Mouse (Mus musculus) intestine, embryonic 14.5 days (tissue): Measurements from ENCODE around the gene Dnajb8. TPM values are rescaled to one million over a fixed set of nuclear protein-coding genes. Genes with fewer than 3 reads are reported as not detected.

Experiments
- ATAC-seq: fragments of 200-750 bp; cut with Nextera tagmentation; replicated peaks from 2 replicates; pipeline ENCODE4 v1.8.0; 2017; ENCODE audit warnings: low read depth, moderate number of reproducible peaks, moderate TSS enrichment, moderate library complexity; ENCODE audit not compliant: low FRiP score, low TSS enrichment
- DNase-seq: peaks from one replicate; pipeline ENCODE4 v3.0.0-alpha.2; 2018; ENCODE audit warnings: low spot score
- H3K27ac ChIP-seq: fragments of 300-500 bp; sonication (generic); 2 replicates; pipeline ENCODE4 v1.5.1; 2014; ENCODE audit warnings: low read depth, mild to moderate bottlenecking, control low read depth
- H3K27me3 ChIP-seq: fragments of 300-500 bp; sonication (generic); replicated peaks from 2 replicates; pipeline ENCODE4 v1.6.1; 2014; ENCODE audit warnings: low read length, control low read depth; ENCODE audit not compliant: control insufficient read depth, insufficient read depth
- H3K36me3 ChIP-seq: fragments of 300-500 bp; sonication (generic); 2 replicates; pipeline ENCODE4 v1.6.1; 2014; ENCODE audit warnings: low read length, control low read depth; ENCODE audit not compliant: control insufficient read depth, insufficient read depth
- H3K4me1 ChIP-seq: fragments of 300-500 bp; sonication (generic); replicated peaks from 2 replicates; pipeline ENCODE4 v1.6.1; 2014; ENCODE audit warnings: low read length, control low read depth, mixed read lengths; ENCODE audit not compliant: control insufficient read depth, insufficient read depth
- H3K4me2 ChIP-seq: fragments of 300-500 bp; sonication (generic); 2 replicates; pipeline ENCODE4 v1.6.1; 2014; ENCODE audit warnings: low read length
- H3K4me3 ChIP-seq: fragments of 300-500 bp; sonication (generic); 2 replicates; pipeline ENCODE4 v1.5.1; 2014; ENCODE audit warnings: low read depth, low read length, control low read depth, mixed read lengths
- H3K9ac ChIP-seq: fragments of 300-500 bp; sonication (generic); 2 replicates; pipeline ENCODE4 v1.6.1; 2014; ENCODE audit warnings: mild to moderate bottlenecking, low read length
- H3K9me3 ChIP-seq: fragments of 300-500 bp; sonication (generic); 2 replicates; pipeline ENCODE4 v1.6.1; 2016; ENCODE audit warnings: low read length, control low read depth; ENCODE audit not compliant: control insufficient read depth
- WGBS: fragments of 180-500 bp; shearing (Covaris S2); extraction: QIAGEN DNeasy Blood & Tissue Kit; methylation state at CpG from one replicate; pipeline ENCODE4 v1.1.7; 2014; 5-methylcytosine and 5-hydroxymethylcytosine counted together
- polyA plus RNA-seq: library from polyadenylated mRNA; unstranded; fragments of >200 nt; fragmentation: Nextera tagmentation; extraction: Ambion mirVana; gene quantifications from 2 replicates; pipeline ENCODE4 v1.2.1, GENCODE M21; 2014

The Dnajb8 gene
- polyA plus RNA-seq, 1 experiment from 2014 or later = not detected

DNA sequence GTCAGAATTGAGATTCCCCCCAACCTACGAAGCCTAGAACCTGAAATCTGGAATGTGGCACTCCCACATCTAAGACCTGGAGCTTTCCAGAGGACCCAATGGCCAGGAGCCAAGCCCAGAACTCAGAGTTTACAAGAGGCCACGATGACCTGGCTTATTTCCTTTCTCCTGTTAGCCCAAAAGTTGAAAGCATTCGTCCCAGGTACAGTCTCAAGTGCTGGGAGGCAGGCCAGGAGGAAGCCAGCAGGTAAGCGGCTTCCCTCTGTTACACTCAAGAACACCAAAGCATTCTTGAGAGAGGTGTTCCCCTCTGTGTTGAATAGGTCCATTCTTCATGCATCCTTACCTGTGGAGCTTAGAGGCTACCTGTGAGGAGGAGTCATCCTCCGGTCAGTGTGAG is 12.6 kb upstream of the Dnajb8 start:
- no peak overlapping the region for H3K27ac ChIP-seq
- H3K4me2 ChIP-seq = no peak overlapping the region
- 78% methylated on average over 5 of the region's 5 CpGs for WGBS
- no peak for DNase-seq
- ATAC-seq = no peak
- no peaks in the 10 kb centered on the region for H3K36me3 ChIP-seq
- no peaks in the 10 kb centered on the region for H3K4me1 ChIP-seq
- H3K4me3 ChIP-seq = no peak overlapping the region
- no peak overlapping the region for H3K9ac ChIP-seq
- H3K9me3 ChIP-seq = no peaks in the 10 kb centered on the region
- peaks cover 39% of the 10 kb centered on the region for H3K27me3 ChIP-seq

DNA sequence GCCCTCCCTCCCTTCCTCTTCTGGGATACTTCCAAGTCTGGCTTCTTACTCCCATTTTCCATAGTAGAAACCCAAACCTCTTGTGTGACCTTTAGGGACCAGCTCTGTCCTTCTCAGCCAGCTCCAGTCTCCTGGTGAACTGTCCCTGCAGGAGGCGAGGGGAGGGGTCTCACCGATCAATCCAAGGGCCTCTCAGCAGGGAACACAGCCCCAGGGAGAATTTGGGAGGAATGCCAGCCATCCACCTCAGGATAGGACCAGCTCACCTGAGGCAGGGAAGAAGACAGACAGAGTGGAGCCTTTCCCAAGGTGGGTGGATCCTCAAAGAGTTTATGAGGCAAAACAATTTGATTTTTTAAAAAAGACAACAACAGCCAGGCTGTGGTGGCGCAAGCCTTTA is 11.9 kb upstream of the Dnajb8 start:
- H3K27me3 ChIP-seq = peaks cover 32% of the 10 kb centered on the region
- 65% methylated on average over 3 of the region's 3 CpGs for WGBS
- ATAC-seq = no peak

DNA sequence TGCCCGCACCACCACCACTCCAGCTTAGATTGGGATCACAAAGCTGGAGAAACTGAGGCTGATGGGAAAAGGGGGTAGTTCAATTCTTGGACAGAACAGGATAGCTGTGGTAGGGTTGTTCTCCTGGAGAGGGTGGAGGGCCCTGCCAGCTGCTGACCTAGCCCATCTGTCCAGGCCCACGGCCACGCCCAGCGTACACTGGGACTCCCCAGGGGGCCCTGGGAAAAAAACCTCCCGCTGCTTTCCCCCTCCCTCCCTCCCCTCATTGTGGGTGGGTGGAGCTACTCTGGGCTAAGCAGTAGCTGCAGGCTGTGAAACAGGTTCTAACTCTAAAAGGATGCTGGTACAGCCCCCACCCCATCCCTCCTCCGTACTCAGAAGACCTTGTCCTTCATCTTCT is 6.3 kb upstream of the Dnajb8 start:
- WGBS = 34% methylated on average over 6 of the region's 6 CpGs
- H3K36me3 ChIP-seq = no peaks in the 10 kb centered on the region
- no peaks in the 10 kb centered on the region for H3K27me3 ChIP-seq
- H3K4me1 ChIP-seq = no peaks in the 10 kb centered on the region
- 0 out of 2 replicates have a peak, but pooled peaks cover 3% of the 10 kb centered on the region for H3K9me3 ChIP-seq
- no peak for ATAC-seq
- no peak for DNase-seq
- no peak overlapping the region for H3K9ac ChIP-seq
- H3K27ac ChIP-seq = no peak overlapping the region
- H3K4me2 ChIP-seq = no peak overlapping the region
- H3K4me3 ChIP-seq = no peak overlapping the region

More for the DNA sequence above, 11.9 kb upstream of the Dnajb8 start:
- no peaks in the 10 kb centered on the region for H3K36me3 ChIP-seq
- no peak overlapping the region for H3K4me2 ChIP-seq
- H3K4me3 ChIP-seq = no peak overlapping the region
- no peaks in the 10 kb centered on the region for H3K9me3 ChIP-seq
- H3K27ac ChIP-seq = no peak overlapping the region
- H3K9ac ChIP-seq = no peak overlapping the region
- H3K4me1 ChIP-seq = no peaks in the 10 kb centered on the region
- DNase-seq = no peak

- Histone ChIP-seq H3K4me3 (no peak overlapping the region), H3K27me3 (no peaks in the 10 kb centered on the region), H3K9ac (no peak overlapping the region), H3K4me1 (no peaks in the 10 kb centered on the region), H3K27ac (no peak overlapping the region), H3K36me3 (no peaks in the 10 kb centered on the region), H3K9me3 (0 out of 2 replicates have a peak, but pooled peaks cover 3% of the 10 kb centered on the region), H3K4me2 (no peak overlapping the region)
- DNase-seq (no peak), ATAC-seq (no peak)
- 73% methylated on average over 4 of the region's 4 CpGs for WGBS
These were observed 5.9 kb upstream of the Dnajb8 start for GRCm38 (mm10) chr6:88216199-88216598.

- H3K4me3 ChIP-seq = no peak overlapping the region
- 33% methylated on average over 4 of the region's 4 CpGs for WGBS
- H3K9me3 ChIP-seq = 0 out of 2 replicates have a peak, but pooled peaks cover 3% of the 10 kb centered on the region
- H3K36me3 ChIP-seq = no peaks in the 10 kb centered on the region
- no peaks in the 10 kb centered on the region for H3K27me3 ChIP-seq
- ATAC-seq (no peak), DNase-seq (no peak)
- H3K9ac ChIP-seq = no peak overlapping the region
- no peak overlapping the region for H3K4me2 ChIP-seq
- H3K4me1 ChIP-seq = no peaks in the 10 kb centered on the region
- no peak overlapping the region for H3K27ac ChIP-seq
These were observed 3.0 kb upstream of the Dnajb8 start for GRCm38 (mm10) chr6:88219094-88219493.

- Histone ChIP-seq H3K4me3 (no peak overlapping the region), H3K4me2 (no peak overlapping the region), H3K9ac (no peak overlapping the region), H3K36me3 (no peaks in the 10 kb centered on the region), H3K27me3 (no peaks in the 10 kb centered on the region), H3K9me3 (no peaks in the 10 kb centered on the region), H3K27ac (no peak overlapping the region), H3K4me1 (0 out of 2 replicates have a peak, but pooled peaks cover 3% of the 10 kb centered on the region)
- ATAC-seq = 0 out of 2 replicates have a peak, but pooled peaks have one; percentile 48
- DNase-seq = no peak
- 18% methylated on average over 5 of the region's 5 CpGs for WGBS
These were observed 4.5 kb downstream of the Dnajb8 start for GRCm38 (mm10) chr6:88226570-88226994.

DNA sequence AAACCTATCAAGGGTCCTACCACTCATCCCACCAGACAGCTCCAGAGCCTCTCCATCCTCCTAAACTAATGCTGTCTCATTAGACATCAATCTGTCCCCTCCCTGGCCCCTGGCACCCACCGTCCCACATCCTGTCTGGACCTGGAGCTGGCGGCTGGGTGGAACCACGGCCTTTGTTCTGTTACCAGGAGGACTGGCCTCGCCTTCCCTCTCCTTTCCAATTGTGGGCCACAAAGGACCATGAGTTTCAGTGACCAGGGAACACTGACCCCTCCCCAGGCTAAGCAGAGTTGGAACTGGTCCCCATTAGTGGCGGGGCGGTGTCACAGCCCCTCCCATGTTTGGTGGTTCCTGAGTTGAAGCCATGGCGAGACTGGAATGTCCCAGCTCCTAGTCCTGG is 5.5 kb downstream of the Dnajb8 start:
- Histone ChIP-seq H3K4me3 (no peak overlapping the region), H3K9me3 (no peaks in the 10 kb centered on the region), H3K9ac (no peak overlapping the region), H3K4me1 (0 out of 2 replicates have a peak, but pooled peaks cover 3% of the 10 kb centered on the region), H3K4me2 (no peak overlapping the region), H3K27ac (no peak overlapping the region), H3K36me3 (no peaks in the 10 kb centered on the region), H3K27me3 (no peaks in the 10 kb centered on the region)
- ATAC-seq (no peak), DNase-seq (no peak)
- 50% methylated on average over 7 of the region's 7 CpGs for WGBS

GRCm38 (mm10) chr6:88229221-88229620 is 7.2 kb downstream of the Dnajb8 start:
- 0 out of 2 replicates have a peak, but pooled peaks cover 6% of the 10 kb centered on the region for H3K27me3 ChIP-seq
- H3K9me3 ChIP-seq = no peaks in the 10 kb centered on the region
- H3K36me3 ChIP-seq = no peaks in the 10 kb centered on the region
- H3K9ac ChIP-seq = no peak overlapping the region
- no peak overlapping the region for H3K27ac ChIP-seq
- no peak overlapping the region for H3K4me2 ChIP-seq
- DNase-seq (no peak), ATAC-seq (no peak)
- 0 out of 2 replicates have a peak, but pooled peaks cover 3% of the 10 kb centered on the region for H3K4me1 ChIP-seq
- H3K4me3 ChIP-seq = no peak overlapping the region
- 85% methylated on average over 12 of the region's 12 CpGs for WGBS

DNA sequence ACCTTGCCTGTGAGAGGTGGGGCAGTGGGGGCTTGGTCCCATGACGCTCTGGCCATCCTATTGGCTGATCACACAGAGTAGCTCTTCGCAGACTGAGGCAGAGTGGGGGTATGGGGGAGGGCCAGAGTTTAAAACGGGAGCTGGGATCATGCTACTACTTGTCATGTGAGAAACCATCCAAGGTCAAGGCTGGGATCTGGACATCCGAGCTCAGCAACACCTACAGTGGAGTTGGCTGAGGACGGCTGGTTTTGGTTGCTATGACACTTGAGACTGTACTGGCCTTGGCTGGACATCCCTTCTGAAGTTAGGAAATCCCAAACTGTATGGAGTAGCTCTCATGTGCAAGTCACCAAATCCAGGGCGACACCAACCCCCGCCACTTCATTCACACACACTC is 9.8 kb downstream of the Dnajb8 start:
- 72% methylated on average over 7 of the region's 7 CpGs for WGBS
- H3K4me1 ChIP-seq = peaks cover 7% of the 10 kb centered on the region; the same call in 1 of the 2 replicates
- ATAC-seq = no peak

More for the DNA sequence above, 9.8 kb downstream of the Dnajb8 start:
- Histone ChIP-seq H3K9ac (no peak overlapping the region), H3K36me3 (no peaks in the 10 kb centered on the region), H3K27me3 (0 out of 2 replicates have a peak, but pooled peaks cover 15% of the 10 kb centered on the region), H3K4me2 (no peak overlapping the region), H3K9me3 (no peaks in the 10 kb centered on the region), H3K4me3 (no peak overlapping the region), H3K27ac (no peak overlapping the region)
- DNase-seq = no peak
